In the genomic region with DNA sequence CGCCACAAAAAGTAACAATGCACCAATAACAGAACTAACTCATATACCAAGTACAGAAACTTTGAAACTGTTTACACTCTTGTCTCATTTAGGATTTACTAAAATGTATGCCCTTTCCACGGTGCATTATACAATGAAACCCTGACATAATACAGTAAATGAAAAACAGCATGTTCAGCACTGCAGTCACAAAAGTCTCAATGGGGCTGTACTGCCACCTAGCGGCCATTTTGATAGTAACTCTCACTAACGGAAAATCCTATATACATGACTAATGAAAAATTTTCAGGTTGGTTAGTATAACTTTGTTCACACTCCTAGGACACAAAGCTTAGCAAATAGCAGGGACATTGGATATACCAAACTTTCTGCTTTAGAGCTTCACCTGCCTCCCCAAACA, we compare ENCODE assay signal across 10 mouse cellular contexts. TPM values are rescaled to one million over a fixed set of nuclear protein-coding genes. Genes with fewer than 3 reads are reported as not detected.
DNase-seq lines count a peak whose midpoint lies in the region; ATAC-seq and TF ChIP-seq lines count a peak whose summit lies in the region.
"Had no signal": no experiment of that assay in that cellular context is flagged by ENCODE, and none has a peak within 500 bp of the region (broad histone marks: within the 10 kb centered on the region; RNA-seq: fewer than 3 reads in every experiment).

No protein-coding gene starts in this region.

- H3K27ac ChIP-seq in hindbrain, postnatal 0 days, result no peak overlapping the region
- H3K27ac ChIP-seq in limb, embryonic 13.5 days, result no peak overlapping the region
- H3K27ac ChIP-seq: heart, embryonic 15.5 days; stomach, embryonic 15.5 days had no signal

- peak; percentile 75; the same call in 1 of the 2 replicates for TF ChIP-seq CTCF in brain, embryonic 14.5 days (IDR thresholded peaks at IDR 0.05; ENCODE audit: borderline replicate concordance, extremely low read depth, insufficient read depth, insufficient read length)
- peak; percentile 93 for TF ChIP-seq CTCF in hindbrain, postnatal 0 days (IDR thresholded peaks at IDR 0.05; ENCODE audit: low read depth)

- no peaks in the 10 kb centered on the region for H3K4me1 ChIP-seq in hindbrain, postnatal 0 days (ENCODE audit: insufficient read depth, low read length)
- H3K4me1 ChIP-seq in limb, embryonic 13.5 days, result 0 out of 2 replicates have a peak, but pooled peaks cover 2% of the 10 kb centered on the region
- H3K4me1 ChIP-seq: stomach, embryonic 15.5 days had no signal

- peak; percentile 48; the same call in 1 of the 2 replicates for ATAC-seq in hindbrain, postnatal 0 days
- ATAC-seq in limb, embryonic 13.5 days (ENCODE audit: low FRiP score, low read depth), result 0 out of 2 replicates have a peak, but pooled peaks have one; percentile 15
- peak; percentile 67; the same call in 1 of the 2 replicates for ATAC-seq in neutrophil, adult 5-6 weeks (ENCODE audit: extremely low read depth, insufficient number of reproducible peaks, low FRiP score, poor library complexity, severe bottlenecking)

- H3K4me2 ChIP-seq in hindbrain, postnatal 0 days (ENCODE audit: low read depth, low read length), result no peak overlapping the region
- no peak overlapping the region for H3K4me2 ChIP-seq in limb, embryonic 13.5 days (replicated peaks)
- H3K4me2 ChIP-seq: heart, embryonic 15.5 days; stomach, embryonic 15.5 days had no signal

- no peaks in the 10 kb centered on the region for H3K36me3 ChIP-seq in hindbrain, postnatal 0 days (ENCODE audit: insufficient read depth, low read length)
- no peaks in the 10 kb centered on the region for H3K36me3 ChIP-seq in limb, embryonic 13.5 days
- H3K36me3 ChIP-seq: heart, embryonic 15.5 days; stomach, embryonic 15.5 days had no signal

- peak; percentile 10 for DNase-seq in 3134 (ENCODE audit: extremely low read depth, insufficient read length, low spot score)
- peak; percentile 89 for DNase-seq in CD4-positive, CD25-positive, alpha-beta regulatory T cell, adult 2 months (ENCODE audit: low read depth, low spot score)
- peak; percentile 88 for DNase-seq in brain, embryonic 14.5 days (ENCODE audit: low read depth)
- peak; percentile 32 for DNase-seq in fibroblast of lung, adult 2 months (ENCODE audit: low read depth)
- DNase-seq in hindbrain, postnatal 0 days (ENCODE audit: low spot score), result peak; percentile 93
- DNase-seq in thymus, postnatal 4 days, result peak; percentile 87

- no peak overlapping the region for H3K4me3 ChIP-seq in hindbrain, postnatal 0 days (ENCODE audit: low read length)
- H3K4me3 ChIP-seq in limb, embryonic 13.5 days, result no peak overlapping the region
- H3K4me3 ChIP-seq: heart, embryonic 15.5 days; stomach, embryonic 15.5 days had no signal

- H3K27me3 ChIP-seq in hindbrain, postnatal 0 days (ENCODE audit: insufficient read depth, low read length), result no peaks in the 10 kb centered on the region
- H3K27me3 ChIP-seq in limb, embryonic 13.5 days, result no peaks in the 10 kb centered on the region
- H3K27me3 ChIP-seq: heart, embryonic 15.5 days; stomach, embryonic 15.5 days had no signal

- WGBS in hindbrain, postnatal 0 days, result 26% methylated on average over 4 of the region's 4 CpGs
- 21% methylated on average over 4 of the region's 4 CpGs for WGBS in limb, embryonic 13.5 days

- no peak for TF ChIP-seq POLR2A in brain, embryonic 14.5 days (IDR thresholded peaks at IDR 0.05; ENCODE audit: borderline replicate concordance, extremely low read depth, insufficient read depth, insufficient read length, poor library complexity, severe bottlenecking)

- H3K9me3 ChIP-seq in hindbrain, postnatal 0 days (ENCODE audit: low read length), result no peaks in the 10 kb centered on the region
- H3K9me3 ChIP-seq in limb, embryonic 13.5 days, result no peaks in the 10 kb centered on the region
- H3K9me3 ChIP-seq: heart, embryonic 15.5 days; stomach, embryonic 15.5 days had no signal

- no peak overlapping the region for H3K9ac ChIP-seq in hindbrain, postnatal 0 days (replicated peaks; ENCODE audit: low read length)
- no peak overlapping the region for H3K9ac ChIP-seq in limb, embryonic 13.5 days
- H3K9ac ChIP-seq: heart, embryonic 15.5 days; stomach, embryonic 15.5 days had no signal

RNA-seq across cellular contexts. Expression of a gene that starts 4.5 kb away (rescaled TPM):
- polyA plus RNA-seq in brain, embryonic 14.5 days (2012; rRNA removed), result 12.0 and 12.2 TPM in 2 replicates
- 13.6 and 13.9 TPM in 2 replicates for total RNA-seq in hindbrain, postnatal 0 days (2014; rRNA removed)
- polyA plus RNA-seq in hindbrain, postnatal 0 days (2015; fragmentation: Nextera tagmentation; extraction: Ambion mirVana), result 7.6 and 8.9 TPM in 2 replicates
- polyA plus RNA-seq in limb, embryonic 13.5 days (2015; fragmentation: Nextera tagmentation; extraction: Ambion mirVana), result 18.9 and 19.6 TPM in 2 replicates
- 44.7 and 45.7 TPM in 2 replicates for total RNA-seq in neutrophil, adult 5-6 weeks (2017)

RNA-seq across cellular contexts. Expression of a gene that starts 7.8 kb away (rescaled TPM):
- polyA plus RNA-seq in brain, embryonic 14.5 days (2012; rRNA removed), result 0.67 and 1.6 TPM in 2 replicates
- 0.78 and 2.2 TPM in 2 replicates for total RNA-seq in hindbrain, postnatal 0 days (2014; rRNA removed)
- 3.0 TPM in 2 replicates for polyA plus RNA-seq in hindbrain, postnatal 0 days (2015; fragmentation: Nextera tagmentation; extraction: Ambion mirVana)
- 2.6 and 2.8 TPM in 2 replicates for polyA plus RNA-seq in limb, embryonic 13.5 days (2015; fragmentation: Nextera tagmentation; extraction: Ambion mirVana)
- total RNA-seq in neutrophil, adult 5-6 weeks (2017), result 1.9 and 2.3 TPM in 2 replicates

Comparison
In these comparisons a context has a peak if more than half of its experiments do, and no peak if none do; other contexts are left out.
1. DNase-seq: peak in every context shown above with its lines; median percentile 93 in hindbrain, postnatal 0 days; 89 in CD4-positive, CD25-positive, alpha-beta regulatory T cell, adult 2 months; 88 in brain, embryonic 14.5 days; 87 in thymus, postnatal 4 days; 32 in fibroblast of lung, adult 2 months; 10 in 3134.
2. ATAC-seq: peak in every context shown above with its lines; median percentile 67 in neutrophil, adult 5-6 weeks; 48 in hindbrain, postnatal 0 days; 15 in limb, embryonic 13.5 days.